Mouse (Mus musculus) T-helper 1 cell (primary cell): ENCODE measurements around the gene Ssc5d.

Experiments
- in situ Hi-C: fragments of 300-600 bp; cut with MboI, MseI; formaldehyde crosslinking; loops from one replicate; pipeline ENCODE4 v1.15.1; 2025; ENCODE audit warnings: high pct_unique_total_duplicates

The Ssc5d gene

DNA sequence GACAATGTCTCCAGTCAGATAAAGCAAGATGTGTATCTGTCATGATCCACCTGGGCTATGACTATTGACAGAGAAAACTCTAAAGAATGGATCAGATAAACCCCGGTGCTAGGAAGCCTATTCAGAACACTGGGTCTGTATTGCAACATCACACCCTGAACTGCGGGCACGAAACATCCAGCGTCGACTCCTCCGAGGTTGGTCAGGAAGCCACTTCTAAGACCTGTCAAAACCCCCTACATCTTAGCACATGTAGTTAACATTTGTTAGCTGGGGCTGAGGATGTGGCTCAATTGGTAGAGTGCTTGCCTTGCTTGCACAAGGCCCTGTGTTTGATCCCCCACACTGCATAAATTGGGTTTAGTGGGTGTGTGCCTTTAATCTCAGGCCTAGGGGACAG, 22.8 kb downstream of the Ssc5d start:
- in situ Hi-C loops: no loop called here

DNA sequence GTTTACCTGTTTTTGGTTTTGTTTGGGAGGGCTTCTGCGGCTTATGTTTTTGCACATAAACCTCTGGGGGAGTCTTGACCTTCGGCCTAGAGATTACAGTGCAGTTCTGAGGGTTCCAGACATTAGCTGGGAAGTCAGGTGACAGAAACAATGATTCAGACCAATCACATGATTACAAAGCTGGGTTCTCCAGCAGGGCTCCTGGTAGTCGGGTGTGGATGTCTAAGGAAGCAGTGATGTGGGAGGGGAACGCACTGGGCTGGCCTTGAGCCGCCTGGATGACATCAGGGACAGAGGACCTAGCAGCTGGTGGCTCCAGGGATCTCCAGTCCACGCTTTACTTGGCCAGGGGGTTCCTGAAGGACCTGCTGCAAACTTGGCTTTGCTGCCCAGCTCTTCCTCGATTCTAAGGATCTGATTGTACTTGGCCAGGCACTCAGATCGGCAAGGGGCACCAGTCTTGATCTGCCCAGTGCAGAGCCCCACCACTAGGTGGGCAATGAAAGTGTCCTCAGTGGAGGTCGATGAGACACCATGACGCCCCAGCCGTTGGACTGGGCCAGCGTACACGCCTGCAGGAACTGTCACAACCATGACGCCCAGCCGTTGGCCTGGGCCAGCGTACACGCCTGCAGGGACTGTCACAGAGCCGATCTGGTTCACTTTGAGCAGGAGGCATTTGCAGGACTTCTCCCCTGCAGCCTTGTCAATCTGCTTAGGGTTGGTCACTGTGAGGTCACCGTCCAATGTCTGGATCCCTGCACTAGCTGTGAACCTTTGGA, 25.2 kb downstream of the Ssc5d start:
- in situ Hi-C loops: no loop called here

DNA sequence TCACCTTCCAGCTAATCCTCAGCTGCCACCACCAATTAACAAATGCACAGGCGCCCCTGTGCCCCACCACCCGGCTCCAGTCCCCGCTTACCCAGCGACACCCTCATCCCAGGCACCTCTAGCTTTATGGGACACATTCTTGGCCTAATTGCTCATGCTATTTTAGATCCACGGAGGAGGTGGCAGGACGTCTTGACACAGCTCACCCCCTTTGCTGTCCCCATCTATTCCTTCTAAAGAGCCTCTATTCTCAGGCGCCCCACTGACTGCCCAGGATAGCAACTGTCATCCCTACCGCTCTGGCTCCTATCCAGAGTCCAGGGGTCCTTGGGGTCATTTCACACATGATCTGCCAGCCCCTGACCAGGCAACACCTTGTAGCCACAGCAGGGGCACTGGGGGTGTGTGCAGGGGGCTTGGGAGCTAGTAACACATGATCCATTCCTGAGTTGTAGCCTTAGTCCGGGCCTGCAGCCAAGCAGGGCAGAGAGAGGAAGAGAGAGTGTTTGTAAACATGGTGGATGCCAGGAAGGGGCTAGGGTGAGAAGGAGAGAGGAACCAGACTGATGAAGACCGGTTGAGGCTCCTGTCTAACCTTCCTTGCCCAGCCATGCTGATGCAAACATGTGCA, 28.3 kb downstream of the Ssc5d start:
- in situ Hi-C loops: no loop called here

DNA sequence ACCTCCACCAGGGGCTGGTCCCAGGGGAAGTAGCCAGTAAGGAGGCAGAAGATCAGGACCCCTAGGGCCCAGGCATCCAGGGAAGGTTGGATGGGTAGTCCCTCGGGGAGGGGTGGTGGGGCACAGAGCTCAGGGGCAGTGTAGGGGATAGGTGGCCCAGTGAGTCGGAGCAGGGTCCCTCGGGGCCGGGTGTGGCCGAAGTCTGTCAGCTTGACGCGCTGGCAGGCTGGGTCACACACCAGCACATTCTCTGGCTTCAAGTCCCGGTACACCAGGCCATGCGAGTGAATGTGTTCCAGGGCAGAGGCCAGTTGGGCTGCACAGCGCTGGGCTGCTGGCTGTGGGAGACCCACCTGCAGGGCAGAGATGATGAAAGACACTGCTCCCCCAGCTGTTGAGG, 31.8 kb downstream of the Ssc5d start:
- in situ Hi-C loops: no loop called here

DNA sequence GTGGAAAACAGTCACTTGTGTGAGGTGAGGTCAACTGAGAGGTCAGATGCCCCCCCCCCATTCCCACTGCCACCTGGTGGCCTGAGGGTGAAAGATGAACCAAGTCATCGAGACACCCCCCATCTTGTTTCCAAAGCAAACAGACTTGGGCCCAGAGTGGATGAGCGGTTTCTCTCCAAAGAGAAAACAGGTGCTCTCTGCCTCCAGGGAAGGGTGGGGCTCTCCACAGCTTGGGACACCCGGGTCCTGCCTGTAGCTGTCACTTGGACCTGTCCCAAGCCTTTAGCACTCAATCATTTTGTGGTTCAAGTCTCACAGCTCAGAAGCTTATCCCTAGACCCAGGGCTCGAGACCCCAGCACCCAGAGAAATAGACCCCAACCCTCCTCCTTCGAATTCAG, 37.9 kb downstream of the Ssc5d start:
- in situ Hi-C loops: no loop called here

DNA sequence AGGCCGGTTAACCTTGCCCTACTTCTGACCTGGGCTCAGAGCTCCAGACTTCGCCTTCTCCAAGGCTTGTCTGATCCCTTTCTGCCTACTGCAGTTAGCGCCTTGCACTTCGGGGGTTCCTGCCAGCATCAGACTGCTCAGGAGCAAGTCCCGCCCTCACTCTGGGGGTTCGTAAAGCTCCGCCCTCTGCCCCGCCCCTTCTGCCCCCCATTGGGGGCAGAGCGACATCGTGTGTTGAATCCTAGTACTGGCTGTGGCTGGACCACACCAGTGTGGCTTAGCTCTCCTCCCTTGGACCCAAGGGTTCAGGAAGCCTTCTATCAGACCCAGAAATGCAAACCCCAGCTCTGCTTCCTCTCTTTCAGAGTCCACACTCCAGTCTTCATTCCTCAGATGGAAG, 38.7 kb downstream of the Ssc5d start, which contains the start of gene Sbk2:
Sbk2 (minus strand) TSS at position 135 of the 400 bp plus-strand sequence.
- in situ Hi-C loops: no loop called here

DNA sequence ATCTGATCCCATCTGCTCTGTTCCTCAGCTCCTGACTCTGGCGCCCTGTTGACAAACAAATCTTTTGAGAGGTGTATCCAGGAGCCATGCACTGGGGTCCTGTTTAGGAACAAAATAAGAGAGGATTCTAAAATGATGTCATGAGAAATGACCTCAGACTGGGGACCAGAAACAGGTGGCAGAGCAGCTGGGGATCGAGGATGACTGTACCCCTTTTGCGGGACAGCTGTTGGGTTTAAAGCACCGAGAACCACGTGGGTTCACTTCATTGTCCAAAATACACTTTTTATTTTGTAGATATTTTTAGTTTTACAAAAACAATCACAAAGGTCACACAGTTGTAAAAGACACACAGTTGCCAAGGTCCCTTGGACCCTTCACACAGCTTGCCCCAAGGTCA, 39.4 kb downstream of the Ssc5d start:
- in situ Hi-C loops: no loop called here

DNA sequence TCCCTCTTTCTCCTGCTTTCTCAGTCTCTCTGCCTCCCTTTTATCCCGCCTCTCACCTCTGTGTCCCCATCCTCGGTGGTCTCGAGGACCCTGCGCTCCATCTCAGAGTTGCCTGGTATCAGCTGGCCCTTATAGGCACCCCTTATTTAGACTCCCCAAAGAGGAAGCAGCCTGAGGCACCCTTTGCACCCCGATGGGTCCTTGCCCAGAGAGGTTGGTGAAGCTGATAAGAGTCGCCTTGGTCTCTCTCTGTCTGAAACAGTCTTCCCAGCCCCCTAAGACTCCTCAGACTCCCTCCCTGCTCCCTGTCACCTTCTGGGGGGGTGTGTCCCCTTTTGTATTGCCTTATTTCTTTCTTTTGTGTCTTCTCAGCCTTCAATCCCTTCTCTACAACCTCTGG, 45.5 kb downstream of the Ssc5d start, which contains the start of gene Sbk3:
Sbk3 (minus strand) TSS at position 101 of the 400 bp plus-strand sequence.
- in situ Hi-C loops: loop anchor here (10.0 kb wide), 1 partner anchor 916 kb away; no protein-coding TSS in a partner anchor

DNA sequence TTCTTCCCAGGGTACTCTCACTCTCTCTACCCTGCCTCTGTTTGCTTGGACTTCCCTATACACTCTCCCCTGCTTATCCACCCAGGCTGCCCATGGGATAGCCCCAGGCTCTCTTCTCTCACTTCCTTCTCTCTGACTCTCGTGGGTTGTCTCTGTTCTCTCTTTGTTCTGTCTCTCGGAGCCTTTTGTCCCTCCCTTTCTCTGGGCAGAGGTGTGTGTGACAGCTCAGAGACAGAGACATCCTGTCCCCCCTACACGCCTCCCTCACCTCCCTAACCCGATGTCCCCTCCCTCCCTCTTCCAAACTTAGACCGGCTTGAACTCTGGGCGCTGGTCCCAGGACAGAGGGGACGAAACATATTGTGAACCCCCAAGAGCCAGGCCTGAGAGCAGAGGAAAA, 46.1 kb downstream of the Ssc5d start:
- in situ Hi-C loops: loop anchor here (10.0 kb wide), 1 partner anchor 917 kb away; no protein-coding TSS in a partner anchor

DNA sequence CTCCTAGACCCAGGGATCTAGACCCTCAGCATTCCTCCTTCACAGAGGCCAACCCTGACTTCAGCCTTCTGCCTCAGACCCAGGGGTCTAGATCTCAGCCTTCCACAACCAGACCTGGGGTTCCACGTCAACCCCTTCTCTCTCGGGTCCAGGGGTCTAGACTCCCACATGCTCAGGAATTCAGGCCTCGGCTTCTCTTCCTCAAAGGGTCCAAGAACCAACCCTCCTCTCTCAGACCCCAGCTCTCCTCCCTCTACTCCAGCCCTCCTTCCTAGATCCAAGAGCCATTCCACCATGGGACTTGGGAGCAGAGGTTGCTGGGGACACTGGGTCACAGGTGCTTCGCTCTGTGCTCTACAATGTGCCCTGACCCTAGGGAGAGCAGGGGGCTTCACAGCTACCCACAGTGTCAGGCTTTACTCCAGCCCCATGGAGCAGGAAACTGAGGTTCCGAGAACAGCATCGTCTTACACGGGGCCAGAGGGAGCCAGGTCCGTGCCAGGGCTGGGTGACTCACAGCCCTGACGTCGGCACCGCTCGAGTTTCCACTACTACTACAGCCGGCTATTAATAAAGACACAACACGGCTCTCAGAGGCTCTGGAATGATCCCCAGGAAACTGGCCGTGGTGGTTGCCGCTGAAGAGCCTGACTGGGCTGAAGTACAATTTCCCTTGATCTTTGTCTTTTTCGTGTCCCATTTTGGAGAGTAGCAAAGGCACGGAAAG, 46.9 kb downstream of the Ssc5d start:
- in situ Hi-C loops: loop anchor here (10.0 kb wide), 1 partner anchor 918 kb away; no protein-coding TSS in a partner anchor

DNA sequence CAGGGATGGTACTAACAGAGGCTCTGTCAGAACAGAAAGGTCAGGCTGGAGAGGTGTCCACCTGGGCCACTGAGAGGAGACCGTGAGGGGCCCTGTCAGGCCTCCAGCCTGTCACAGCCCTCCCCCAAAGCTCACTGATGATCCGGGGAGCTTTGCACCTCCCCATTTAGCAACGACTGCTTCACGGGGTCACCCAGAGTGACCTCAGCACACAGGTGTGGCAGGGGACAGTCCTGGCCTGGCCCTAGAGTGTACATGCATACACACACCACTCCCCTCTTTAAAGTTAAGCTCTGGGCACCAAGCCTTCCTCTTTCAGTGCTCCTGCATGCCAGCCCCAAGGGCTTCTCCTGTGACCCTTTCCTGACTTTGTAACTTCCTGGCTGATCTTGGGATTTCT, 49.9 kb downstream of the Ssc5d start:
- in situ Hi-C loops: loop anchor here (10.0 kb wide), 1 partner anchor 921 kb away; no protein-coding TSS in a partner anchor

DNA sequence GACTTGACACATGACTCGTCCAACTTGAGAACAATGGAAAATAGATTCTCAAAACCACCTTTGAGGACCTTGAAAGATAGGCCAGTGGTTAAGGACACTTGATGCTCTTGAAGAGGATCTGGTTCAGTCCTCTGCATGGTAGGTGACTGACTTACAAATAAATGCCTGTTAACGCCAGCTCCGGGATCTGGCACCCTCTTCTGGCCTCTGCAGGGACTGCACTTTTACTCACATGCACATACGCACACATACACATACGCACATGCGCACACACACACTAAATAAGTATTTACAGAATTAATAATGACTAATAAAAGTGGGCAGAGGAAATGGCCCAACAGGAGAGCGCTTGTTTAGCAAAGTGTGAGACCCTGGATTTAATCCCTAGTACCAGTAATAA, 51.2 kb downstream of the Ssc5d start:
- in situ Hi-C loops: loop anchor here (10.0 kb wide), 1 partner anchor 922 kb away; no protein-coding TSS in a partner anchor

DNA sequence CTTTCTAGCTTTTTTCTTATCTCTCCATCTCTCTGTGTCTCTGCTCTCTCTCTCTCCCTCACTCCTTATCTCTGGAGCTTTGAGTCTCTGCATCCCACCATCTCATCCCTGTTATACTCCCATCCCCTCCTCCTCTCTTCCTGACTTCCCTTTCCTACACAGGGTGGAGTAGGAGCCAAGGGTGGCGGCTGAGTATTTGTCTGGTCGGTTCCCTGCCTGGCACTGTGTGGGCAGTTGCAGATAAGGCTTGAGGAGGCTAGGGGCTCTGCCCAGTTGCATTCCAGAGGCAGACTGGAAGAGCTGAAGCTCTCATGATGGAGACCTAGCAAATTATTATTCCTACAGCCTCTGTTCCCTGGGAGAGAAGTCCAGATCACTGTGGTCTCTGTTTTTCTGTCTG, 62.7 kb downstream of the Ssc5d start:
- in situ Hi-C loops: no loop called here

DNA sequence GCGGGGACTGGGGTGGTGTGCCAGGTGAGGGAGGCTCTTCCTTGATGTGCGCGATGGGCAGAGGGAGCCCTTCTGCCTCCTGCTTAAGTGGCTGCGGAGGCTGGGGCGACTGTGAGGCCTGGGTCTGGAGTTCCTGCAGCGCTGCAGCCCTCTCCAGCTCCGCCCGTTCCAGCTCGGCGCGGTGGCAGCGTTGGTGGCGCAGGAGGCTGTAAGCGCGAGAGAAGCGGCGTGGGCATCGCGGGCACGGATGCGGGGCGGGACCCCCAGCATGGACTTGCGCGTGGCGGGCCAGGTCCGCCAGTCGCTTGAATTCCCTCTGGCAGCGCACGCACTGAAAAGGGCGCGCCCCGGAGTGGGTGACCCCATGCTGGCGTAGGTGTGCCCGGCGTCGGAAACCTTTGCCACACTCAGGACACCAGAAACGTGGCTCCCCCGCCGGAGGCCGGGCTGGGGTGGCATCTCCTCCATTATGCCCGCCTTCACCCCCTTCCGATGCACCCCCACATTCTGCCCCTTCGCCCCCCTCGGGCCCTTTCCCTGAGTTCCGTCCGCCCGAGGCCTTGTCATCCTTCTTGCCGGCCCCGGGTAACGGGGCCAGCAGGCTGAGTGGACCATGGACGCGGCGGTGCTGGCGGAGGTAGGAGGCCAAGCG, 67.9 kb downstream of the Ssc5d start:
- in situ Hi-C loops: no loop called here

DNA sequence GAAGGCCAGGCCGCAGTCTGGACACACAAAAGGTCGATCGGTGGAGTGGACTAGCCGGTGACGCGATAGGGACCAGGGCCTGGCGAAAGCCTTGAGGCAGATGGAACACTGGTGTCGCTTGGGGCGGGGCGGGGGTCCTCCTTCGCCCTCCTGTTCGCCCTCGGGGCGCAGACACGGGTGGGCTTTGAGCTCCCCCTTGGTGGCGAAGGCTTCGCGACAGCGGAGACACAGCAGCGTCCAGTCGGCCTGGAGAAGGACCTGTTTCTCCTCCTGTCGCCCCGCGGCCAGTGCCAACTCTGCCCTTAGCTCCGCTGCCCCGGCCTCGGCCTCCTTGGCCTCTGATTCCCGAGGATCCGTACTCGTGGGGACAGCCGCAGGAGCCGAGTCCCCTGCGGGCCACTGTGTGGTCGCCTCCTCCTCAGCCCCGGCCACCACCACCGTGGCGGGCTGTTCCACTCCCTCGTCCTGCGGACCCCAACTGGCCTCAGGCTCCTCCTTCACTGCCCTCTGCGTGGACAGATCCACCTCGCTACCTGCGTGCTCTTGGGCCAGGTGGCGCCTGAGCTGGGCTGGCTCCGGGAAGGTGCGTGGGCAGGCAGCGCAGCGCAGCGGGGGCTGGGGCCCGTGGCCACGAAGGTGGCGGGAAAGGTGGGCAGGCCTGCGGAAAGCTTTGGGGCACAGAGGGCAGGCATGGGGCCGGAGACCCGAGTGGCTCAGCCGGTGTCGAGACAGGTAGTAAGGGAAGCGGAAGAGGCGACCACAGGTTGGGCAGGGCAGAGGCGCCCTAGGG, 68.6 kb downstream of the Ssc5d start:
- in situ Hi-C loops: no loop called here
